Mouse (Mus musculus) cortical plate, adult 2 months (tissue): ENCODE measurements around the gene Clec2d. TPM values are rescaled to one million over a fixed set of nuclear protein-coding genes. Genes with fewer than 3 reads are reported as not detected.

ENCODE experiments used
- H3K27ac ChIP-seq: fragments of 200-500 bp; 2 replicates; pipeline ENCODE4 v1.5.1; 2012; ENCODE audit warnings: low read length, control low read depth, inconsistent platforms; ENCODE audit not compliant: insufficient read depth
- H3K4me1 ChIP-seq: fragments of 200-500 bp; 2 replicates; pipeline ENCODE4 v1.6.1; 2011; ENCODE audit warnings: low read length; ENCODE audit not compliant: control insufficient read depth, insufficient read depth
- H3K4me3 ChIP-seq: fragments of 200-500 bp; 2 replicates; pipeline ENCODE4 v1.5.1; 2011; ENCODE audit warnings: mild to moderate bottlenecking, low read length, control low read depth; ENCODE audit not compliant: insufficient read depth
- CTCF ChIP-seq: fragments of 200-500 bp; IDR thresholded peaks from 2 replicates; pipeline ENCODE4 v1.5.1; 2011; ENCODE audit warnings: mild to moderate bottlenecking, control low read depth, low read length; ENCODE audit not compliant: insufficient read depth; ENCODE audit errors: extremely low read depth
- POLR2A ChIP-seq: fragments of 200-500 bp; IDR thresholded peaks from 2 replicates; pipeline ENCODE4 v1.6.1; 2011; ENCODE audit warnings: mild to moderate bottlenecking, low read length, control low read depth; ENCODE audit not compliant: insufficient read depth; ENCODE audit errors: extremely low read depth
- polyA plus RNA-seq: library from polyadenylated mRNA; depleted of rRNA; stranded (reverse); fragments of >200 nt; gene quantifications from 2 replicates; pipeline ENCODE4 v1.2.3, GENCODE M21; 2012; rRNA removed

Gene Clec2d
- polyA plus RNA-seq, 1 experiment, result 15.6 TPM

GRCm38 (mm10) chr6:129233955-129234369, 53.5 kb downstream of the Clec2d start:
- Histone ChIP-seq H3K4me1 (no peaks in the 10 kb centered on the region; the same call in none of the 2 replicates), H3K4me3 (no peak overlapping the region), H3K27ac (peak overlapping the region; percentile 84)
- TF ChIP-seq POLR2A (no peak), CTCF (no peak)

- H3K27ac ChIP-seq, result peak overlapping the region; percentile 84
- no peak overlapping the region for H3K4me3 ChIP-seq
- no peaks in the 10 kb centered on the region; the same call in 1 of the 2 replicates for H3K4me1 ChIP-seq
- TF ChIP-seq POLR2A, result no peak
- no peak for TF ChIP-seq CTCF
These were observed 54.3 kb downstream of the Clec2d start for GRCm38 (mm10) chr6:129234456-129235360.

- no peak for TF ChIP-seq POLR2A
- no peak for TF ChIP-seq CTCF
- Histone ChIP-seq H3K4me3 (no peak overlapping the region), H3K4me1 (no peaks in the 10 kb centered on the region; the same call in 1 of the 2 replicates), H3K27ac (peak overlapping the region; percentile 65)
These were observed 55.5 kb downstream of the Clec2d start for GRCm38 (mm10) chr6:129235855-129236461.

Other genes with a start within 250 kb of the Clec2d start
- gene Clec2g, start 246.2 kb upstream of the Clec2d start, polyA plus RNA-seq, result not detected in 2 replicates
- 0.09 TPM in 1 of 2 replicates, not detected in the other for gene Klrb1f, start 134.7 kb upstream of the Clec2d start, polyA plus RNA-seq
- gene Clec2e, start 79.7 kb upstream of the Clec2d start, polyA plus RNA-seq, result not detected in 2 replicates
- not detected in 2 replicates for gene Cd69, start 94.8 kb downstream of the Clec2d start, polyA plus RNA-seq
- gene 4922502D21Rik, start 151.2 kb downstream of the Clec2d start, polyA plus RNA-seq, result not detected in 2 replicates
- 0.23 and 0.63 TPM in 2 replicates for gene Clec12a, start 162.1 kb downstream of the Clec2d start, polyA plus RNA-seq
- 0.06 and 0.19 TPM in 2 replicates for gene Clec12b, start 205.3 kb downstream of the Clec2d start, polyA plus RNA-seq
- gene Clec1b, start 216.7 kb downstream of the Clec2d start, polyA plus RNA-seq, result 0.10 TPM in 1 of 2 replicates, not detected in the other
- gene Clec9a, start 228.2 kb downstream of the Clec2d start, polyA plus RNA-seq, result not detected in 2 replicates